Mouse (Mus musculus): ENCODE results near the gene P4hb. TPM values are rescaled to one million over a fixed set of nuclear protein-coding genes. Genes with fewer than 3 reads are reported as not detected.

The P4hb gene
- total and polyA plus RNA-seq, 2 experiments from 2014 or later = 174 to 208 TPM

- H3K9me3 ChIP-seq (ENCODE audit: low read length) = no peaks in the 10 kb centered on the region
- no peak overlapping the region for H3K9ac ChIP-seq
- H3K4me3 ChIP-seq (ENCODE audit: low read depth, low read length) = no peak overlapping the region
- peaks cover 12% of the 10 kb centered on the region for H3K4me1 ChIP-seq (ENCODE audit: insufficient read depth)
- H3K36me3 ChIP-seq (ENCODE audit: insufficient read depth) = peaks cover 26% of the 10 kb centered on the region
- no peak overlapping the region for H3K27ac ChIP-seq (ENCODE audit: low read depth, low read length)
- ATAC-seq (no peak), DNase-seq (peak; percentile 3)
- no peak overlapping the region for H3K4me2 ChIP-seq (ENCODE audit: low read depth)
- no peaks in the 10 kb centered on the region for H3K27me3 ChIP-seq (ENCODE audit: insufficient read depth, low read length)
- no peak for TF ChIP-seq CTCF (IDR thresholded peaks at IDR 0.05; ENCODE audit: low read depth)
- 94% methylated on average over 3 of the region's 3 CpGs for WGBS
Measured at GRCm38 (mm10) chr11:120576365-120576981, 3.4 kb upstream of the P4hb start.

- H3K36me3 ChIP-seq (ENCODE audit: insufficient read depth) = peaks cover 31% of the 10 kb centered on the region
- H3K27me3 ChIP-seq (ENCODE audit: insufficient read depth, low read length) = no peaks in the 10 kb centered on the region
- no peak overlapping the region for H3K27ac ChIP-seq (ENCODE audit: low read depth, low read length)
- DNase-seq (no peak), ATAC-seq (no peak)
- H3K9ac ChIP-seq = no peak overlapping the region
- no peak overlapping the region for H3K4me2 ChIP-seq (ENCODE audit: low read depth)
- H3K4me1 ChIP-seq (ENCODE audit: insufficient read depth) = peaks cover 12% of the 10 kb centered on the region
- no peaks in the 10 kb centered on the region for H3K9me3 ChIP-seq (ENCODE audit: low read length)
- no peak overlapping the region for H3K4me3 ChIP-seq (ENCODE audit: low read depth, low read length)
- TF ChIP-seq CTCF (IDR thresholded peaks at IDR 0.05; ENCODE audit: low read depth) = no peak
Measured at GRCm38 (mm10) chr11:120575940-120576339, 2.9 kb upstream of the P4hb start.

GRCm38 (mm10) chr11:120575046-120575445 is 2.0 kb upstream of the P4hb start:
- ATAC-seq (no peak), DNase-seq (no peak)
- no peak for TF ChIP-seq CTCF (IDR thresholded peaks at IDR 0.05; ENCODE audit: low read depth)
- Histone ChIP-seq H3K4me2 (ENCODE audit: low read depth) (no peak overlapping the region), H3K9ac (no peak overlapping the region), H3K27ac (ENCODE audit: low read depth, low read length) (no peak overlapping the region), H3K9me3 (ENCODE audit: low read length) (no peaks in the 10 kb centered on the region), H3K36me3 (ENCODE audit: insufficient read depth) (peaks cover 40% of the 10 kb centered on the region), H3K27me3 (ENCODE audit: insufficient read depth, low read length) (no peaks in the 10 kb centered on the region), H3K4me3 (ENCODE audit: low read depth, low read length) (no peak overlapping the region), H3K4me1 (ENCODE audit: insufficient read depth) (peaks cover 9% of the 10 kb centered on the region)
- WGBS = 81% methylated on average over 2 of the region's 2 CpGs

- Histone ChIP-seq H3K4me3 (ENCODE audit: low read depth, low read length) (peak overlapping the region; percentile 71; the same call in 1 of the 2 replicates), H3K9me3 (ENCODE audit: low read length) (no peaks in the 10 kb centered on the region), H3K9ac (0 out of 2 replicates have a peak overlapping the region, but pooled peaks have one; percentile 72), H3K4me2 (ENCODE audit: low read depth) (peak overlapping the region; percentile 73), H3K27ac (ENCODE audit: low read depth, low read length) (no peak overlapping the region), H3K27me3 (ENCODE audit: insufficient read depth, low read length) (no peaks in the 10 kb centered on the region), H3K36me3 (ENCODE audit: insufficient read depth) (peaks cover 40% of the 10 kb centered on the region), H3K4me1 (ENCODE audit: insufficient read depth) (0 out of 2 replicates have a peak, but pooled peaks cover 7% of the 10 kb centered on the region)
- ATAC-seq = no peak
- TF ChIP-seq CTCF (IDR thresholded peaks at IDR 0.05; ENCODE audit: low read depth) = no peak
- 43% methylated on average over 5 of the region's 5 CpGs for WGBS
- no peak for DNase-seq
Measured at GRCm38 (mm10) chr11:120574278-120574600, 1.2 kb upstream of the P4hb start.

GRCm38 (mm10) chr11:120573585-120574277 is 678 bp upstream of the P4hb start:
- WGBS = 0% methylated on average over 23 of the region's 23 CpGs
- H3K4me2 ChIP-seq (ENCODE audit: low read depth) = peak overlapping the region; percentile 73
- H3K36me3 ChIP-seq (ENCODE audit: insufficient read depth) = peaks cover 36% of the 10 kb centered on the region
- H3K9me3 ChIP-seq (ENCODE audit: low read length) = no peaks in the 10 kb centered on the region
- H3K9ac ChIP-seq = peak overlapping the region; percentile 72
- no peak for TF ChIP-seq CTCF (IDR thresholded peaks at IDR 0.05; ENCODE audit: low read depth)
- peak overlapping the region; percentile 71 for H3K4me3 ChIP-seq (ENCODE audit: low read depth, low read length)
- ATAC-seq (peak; percentile 1; the same call in 1 of the 2 replicates), DNase-seq (no peak)
- peak overlapping the region; percentile 84 for H3K27ac ChIP-seq (ENCODE audit: low read depth, low read length)
- H3K4me1 ChIP-seq (ENCODE audit: insufficient read depth) = 0 out of 2 replicates have a peak, but pooled peaks cover 7% of the 10 kb centered on the region
- no peaks in the 10 kb centered on the region for H3K27me3 ChIP-seq (ENCODE audit: insufficient read depth, low read length)

GRCm38 (mm10) chr11:120572417-120572751 is 669 bp downstream of the P4hb start:
- Histone ChIP-seq H3K27me3 (ENCODE audit: insufficient read depth, low read length) (no peaks in the 10 kb centered on the region), H3K27ac (ENCODE audit: low read depth, low read length) (peak overlapping the region; percentile 70), H3K36me3 (ENCODE audit: insufficient read depth) (peaks cover 36% of the 10 kb centered on the region), H3K4me3 (ENCODE audit: low read depth, low read length) (peak overlapping the region; percentile 71), H3K9me3 (ENCODE audit: low read length) (no peaks in the 10 kb centered on the region), H3K4me1 (ENCODE audit: insufficient read depth) (0 out of 2 replicates have a peak, but pooled peaks cover 7% of the 10 kb centered on the region), H3K9ac (peak overlapping the region; percentile 72), H3K4me2 (ENCODE audit: low read depth) (peak overlapping the region; percentile 59)
- no peak; the same call in 1 of the 2 replicates for ATAC-seq
- WGBS = 0% methylated on average over 23 of the region's 24 CpGs
- no peak for DNase-seq
- TF ChIP-seq CTCF (IDR thresholded peaks at IDR 0.05; ENCODE audit: low read depth) = 0 out of 2 replicates have a peak, but pooled peaks have one; percentile 25

- H3K4me2 ChIP-seq (ENCODE audit: low read depth) = peak overlapping the region; percentile 59
- 13% methylated on average over 11 of the region's 11 CpGs for WGBS
- ATAC-seq = no peak
- peaks cover 39% of the 10 kb centered on the region for H3K36me3 ChIP-seq (ENCODE audit: insufficient read depth)
- TF ChIP-seq CTCF (IDR thresholded peaks at IDR 0.05; ENCODE audit: low read depth) = no peak
- peak overlapping the region; percentile 72 for H3K9ac ChIP-seq
- no peak overlapping the region for H3K27ac ChIP-seq (ENCODE audit: low read depth, low read length)
- peak overlapping the region; percentile 71 for H3K4me3 ChIP-seq (ENCODE audit: low read depth, low read length)
- H3K27me3 ChIP-seq (ENCODE audit: insufficient read depth, low read length) = no peaks in the 10 kb centered on the region
- H3K9me3 ChIP-seq (ENCODE audit: low read length) = no peaks in the 10 kb centered on the region
- DNase-seq = no peak
- 0 out of 2 replicates have a peak, but pooled peaks cover 7% of the 10 kb centered on the region for H3K4me1 ChIP-seq (ENCODE audit: insufficient read depth)
Measured at GRCm38 (mm10) chr11:120571754-120572416, 1.2 kb downstream of the P4hb start.
